Mouse (Mus musculus): ENCODE data around the gene Ropn1l. TPM values are rescaled to one million over a fixed set of nuclear protein-coding genes. Genes with fewer than 3 reads are reported as not detected.
A peak's percentile ranks its signal among the peaks of the same experiment; 100 is the strongest.

The Ropn1l gene
- 1 to 10 TPM in 1 of 2 experiments, under 1 TPM in 1; 0.94 to 1.3 TPM for polyA plus RNA-seq (2017; shearing (Covaris generic))

GRCm38 (mm10) chr15:31453098-31453916 is at the start of gene Ropn1l:
TSS of gene Ropn1l (minus strand) at chr15:31453737.
- peak; percentile 82 for ATAC-seq

GRCm38 (mm10) chr15:31502996-31503395 is 49.5 kb upstream of the Ropn1l start:
- ATAC-seq: no peak

DNA sequence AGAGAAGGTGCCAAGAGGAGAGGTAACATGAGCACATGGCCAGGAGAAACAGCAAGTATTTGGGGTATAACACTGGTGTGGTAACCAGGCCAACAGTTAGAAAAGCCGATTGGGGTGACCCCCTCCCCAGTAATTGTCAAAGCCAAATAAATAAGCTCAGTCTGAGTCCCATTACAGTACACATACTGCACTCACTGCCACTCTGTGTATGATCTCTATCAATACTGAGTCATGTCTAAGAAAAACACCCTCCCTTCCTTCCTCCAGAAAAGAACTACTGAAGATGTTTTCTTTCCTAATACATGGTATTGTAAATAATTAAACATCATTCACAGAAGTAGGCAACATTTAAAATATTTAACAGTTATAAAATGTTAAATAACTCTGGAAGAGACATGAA is 48.8 kb upstream of the Ropn1l start:
- no peak for ATAC-seq

GRCm38 (mm10) chr15:31494803-31495202 is 41.3 kb upstream of the Ropn1l start:
- ATAC-seq: no peak

DNA sequence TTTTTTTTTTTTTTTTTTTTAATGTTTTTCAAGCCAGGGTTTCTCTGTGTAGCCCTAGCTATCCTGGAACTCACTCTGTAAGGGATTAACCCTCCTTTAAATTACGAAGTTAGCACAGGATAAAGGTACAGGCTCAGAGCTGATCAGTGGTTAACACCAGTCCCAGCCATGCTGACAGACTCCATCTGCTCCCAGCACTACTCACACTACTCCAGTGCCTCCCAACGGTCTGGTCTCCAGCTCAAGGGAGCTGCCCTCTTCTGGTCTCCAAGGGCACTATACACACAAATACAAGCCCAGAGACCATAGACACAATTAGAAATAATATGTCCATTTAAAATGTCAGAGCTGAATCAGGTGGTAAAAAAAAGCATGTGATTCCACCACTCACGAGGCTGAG is 40.8 kb upstream of the Ropn1l start:
- ATAC-seq: no peak

- ATAC-seq: no peak
Observed at GRCm38 (mm10) chr15:31487407-31487806, 33.9 kb upstream of the Ropn1l start.

- ATAC-seq: no peak
Observed at GRCm38 (mm10) chr15:31476678-31477077, 23.1 kb upstream of the Ropn1l start.

DNA sequence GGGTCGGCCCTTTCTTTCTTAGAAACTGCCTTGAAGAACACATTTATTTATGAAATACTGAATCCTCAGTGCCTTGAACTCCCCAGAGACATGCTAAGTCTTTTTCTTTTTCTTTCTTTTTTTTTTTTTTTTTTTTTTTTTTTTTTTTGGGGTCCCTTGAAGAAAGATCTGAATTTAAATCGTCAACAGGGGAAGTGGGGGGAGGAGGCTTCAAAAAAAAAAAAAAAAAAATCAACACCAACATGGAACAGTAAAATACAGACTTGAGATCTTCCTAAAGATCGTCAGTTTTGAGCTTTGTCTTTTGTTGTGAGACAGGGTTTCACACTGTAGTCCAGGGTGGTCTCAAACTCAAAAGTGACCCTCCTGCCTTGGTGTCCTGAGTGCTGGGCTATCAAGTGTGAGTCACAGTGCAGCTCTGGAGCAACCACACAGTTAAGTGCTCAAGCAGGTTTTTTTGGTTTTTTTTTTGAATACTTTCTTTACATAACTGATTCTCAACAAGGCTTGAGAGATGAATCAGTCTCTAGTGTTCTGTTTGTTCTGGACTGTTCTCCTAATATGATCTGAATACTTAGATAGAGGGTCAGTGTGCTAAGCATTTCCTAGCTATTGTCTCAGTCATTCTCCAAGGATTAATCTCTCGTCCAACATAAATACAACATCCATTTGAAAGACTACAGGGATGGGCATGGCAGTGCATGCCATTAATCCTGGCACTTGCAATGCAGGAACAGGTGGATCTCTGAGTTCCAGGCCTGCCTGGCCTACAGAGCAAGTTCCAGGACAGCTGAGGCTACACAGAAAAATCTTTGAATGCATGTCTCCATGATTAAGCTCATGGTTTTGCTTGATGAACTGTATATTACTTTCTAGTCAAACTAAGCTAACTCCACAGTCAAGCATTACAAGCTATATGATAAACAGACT is 19.4 kb upstream of the Ropn1l start:
- peak; percentile 32 for ATAC-seq

DNA sequence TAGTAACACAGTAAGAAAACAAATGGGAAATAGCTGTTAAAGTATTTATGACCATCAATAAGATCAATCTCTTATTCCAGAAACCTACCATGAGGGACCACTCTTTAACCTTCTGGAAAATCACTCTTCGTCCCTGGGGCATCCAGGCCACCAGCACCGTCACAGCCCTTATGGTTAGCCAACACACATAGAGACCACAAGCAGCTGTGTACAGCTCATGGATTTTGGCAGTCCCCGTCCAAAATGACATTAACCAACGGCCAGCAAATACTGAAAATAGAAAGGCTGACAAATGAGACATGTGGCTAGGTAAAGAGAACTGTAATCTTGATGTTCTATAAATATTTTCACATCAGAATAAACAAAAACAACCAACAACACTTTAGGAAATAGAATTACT is 18.0 kb upstream of the Ropn1l start:
- ATAC-seq: no peak

DNA sequence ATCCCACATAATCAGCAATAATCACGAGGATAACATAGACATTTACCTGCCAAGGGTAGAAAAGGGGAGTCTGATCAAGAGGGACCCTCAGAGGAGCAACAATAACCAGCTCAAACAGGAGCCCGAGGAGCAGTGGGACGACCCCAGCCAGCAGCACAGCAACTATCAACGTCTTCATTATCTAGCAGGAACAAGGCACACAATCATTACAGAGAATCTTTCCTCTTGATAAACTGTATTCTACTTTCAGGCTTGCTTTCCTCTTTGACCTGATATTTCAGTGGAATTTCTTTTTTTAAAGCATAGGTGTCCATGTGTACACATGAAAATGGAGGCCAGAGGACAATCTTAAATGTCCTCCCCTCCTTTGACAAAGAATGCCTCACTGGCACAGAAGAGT is 16.0 kb upstream of the Ropn1l start:
- ATAC-seq: no peak

GRCm38 (mm10) chr15:31468806-31469205 is 15.3 kb upstream of the Ropn1l start:
- ATAC-seq: no peak

- no peak for ATAC-seq
Observed at GRCm38 (mm10) chr15:31466749-31467148, 13.2 kb upstream of the Ropn1l start.

GRCm38 (mm10) chr15:31466295-31466694 is 12.8 kb upstream of the Ropn1l start:
- no peak for ATAC-seq

DNA sequence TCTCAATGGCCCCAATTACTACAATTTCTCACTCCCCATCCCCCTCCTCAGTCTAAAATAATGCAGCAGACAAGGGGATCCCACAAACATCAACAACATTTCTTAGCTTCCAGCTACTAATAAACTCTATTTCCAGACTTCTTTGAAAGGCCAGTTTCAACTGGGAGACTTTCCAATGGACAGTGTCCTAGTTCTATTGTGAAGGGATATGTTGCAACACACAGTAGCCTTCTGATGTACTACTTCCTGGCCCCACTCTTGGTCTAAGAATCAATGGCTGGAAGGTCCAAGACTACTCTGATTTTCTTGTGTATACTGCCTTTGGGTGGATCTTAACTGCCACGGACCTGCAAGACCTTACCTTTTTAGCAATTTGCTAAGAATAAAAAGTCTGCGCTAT is 12.3 kb upstream of the Ropn1l start:
- ATAC-seq: no peak

DNA sequence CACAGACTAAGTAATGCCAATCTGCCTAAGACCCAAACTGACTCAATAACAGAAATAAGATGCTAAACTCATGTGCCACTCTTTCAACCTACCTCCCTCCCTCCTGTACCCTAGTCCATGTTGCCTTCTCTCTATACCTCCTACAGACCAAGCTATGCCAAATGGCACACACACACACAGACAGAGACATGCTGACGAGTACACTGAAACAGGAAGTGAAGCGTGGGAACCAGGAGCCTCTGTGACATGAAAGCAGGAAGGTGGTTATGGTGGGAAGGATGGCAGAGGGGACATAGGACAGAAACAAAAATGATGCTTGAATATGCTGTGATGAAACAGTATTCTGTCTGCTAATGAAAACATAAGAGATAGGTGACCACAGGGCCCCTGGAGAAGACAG is 7.0 kb upstream of the Ropn1l start:
- peak; percentile 69 for ATAC-seq

- ATAC-seq: no peak
Observed at GRCm38 (mm10) chr15:31458081-31458480, 4.5 kb upstream of the Ropn1l start.

DNA sequence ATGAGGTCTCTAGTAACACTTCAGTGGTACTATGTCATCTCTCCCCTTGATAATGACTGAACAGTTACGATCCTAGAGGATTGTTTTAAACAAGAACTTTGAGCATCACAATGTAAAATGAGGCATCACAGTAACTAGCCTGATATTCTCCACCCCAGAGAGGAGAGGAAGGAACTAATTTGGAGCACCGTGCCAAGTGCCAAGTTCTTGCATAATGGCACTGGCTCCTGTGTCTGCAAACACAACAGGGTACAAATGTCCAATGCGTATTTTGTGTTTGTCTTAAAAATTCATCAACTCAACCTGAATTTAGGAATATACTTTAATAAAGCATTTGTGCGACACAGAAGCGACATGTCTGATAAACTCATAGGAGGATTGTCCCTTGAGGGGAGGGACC is 2.8 kb upstream of the Ropn1l start:
- ATAC-seq: no peak

DNA sequence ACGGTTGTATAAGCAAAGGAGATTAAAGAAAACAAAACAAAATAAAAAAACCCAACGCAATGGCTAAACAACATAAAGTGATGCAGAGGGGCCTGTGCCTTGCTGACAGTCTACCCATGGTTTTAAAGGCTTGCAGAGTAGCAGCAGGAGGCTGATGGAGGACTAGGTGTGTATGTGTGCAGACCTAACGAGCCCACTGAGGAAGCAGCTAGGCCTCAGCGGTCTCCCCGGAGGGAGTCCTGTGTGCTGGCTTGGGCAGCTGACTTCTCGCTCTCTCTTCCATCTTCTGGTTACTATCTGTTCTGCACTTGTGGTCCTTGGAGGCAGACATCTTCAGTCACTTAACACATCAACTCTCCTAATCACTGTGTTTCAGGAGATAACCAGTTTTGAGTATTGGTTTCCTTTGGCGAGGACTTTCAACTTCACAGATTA is 1.3 kb upstream of the Ropn1l start:
- ATAC-seq: no peak

DNA sequence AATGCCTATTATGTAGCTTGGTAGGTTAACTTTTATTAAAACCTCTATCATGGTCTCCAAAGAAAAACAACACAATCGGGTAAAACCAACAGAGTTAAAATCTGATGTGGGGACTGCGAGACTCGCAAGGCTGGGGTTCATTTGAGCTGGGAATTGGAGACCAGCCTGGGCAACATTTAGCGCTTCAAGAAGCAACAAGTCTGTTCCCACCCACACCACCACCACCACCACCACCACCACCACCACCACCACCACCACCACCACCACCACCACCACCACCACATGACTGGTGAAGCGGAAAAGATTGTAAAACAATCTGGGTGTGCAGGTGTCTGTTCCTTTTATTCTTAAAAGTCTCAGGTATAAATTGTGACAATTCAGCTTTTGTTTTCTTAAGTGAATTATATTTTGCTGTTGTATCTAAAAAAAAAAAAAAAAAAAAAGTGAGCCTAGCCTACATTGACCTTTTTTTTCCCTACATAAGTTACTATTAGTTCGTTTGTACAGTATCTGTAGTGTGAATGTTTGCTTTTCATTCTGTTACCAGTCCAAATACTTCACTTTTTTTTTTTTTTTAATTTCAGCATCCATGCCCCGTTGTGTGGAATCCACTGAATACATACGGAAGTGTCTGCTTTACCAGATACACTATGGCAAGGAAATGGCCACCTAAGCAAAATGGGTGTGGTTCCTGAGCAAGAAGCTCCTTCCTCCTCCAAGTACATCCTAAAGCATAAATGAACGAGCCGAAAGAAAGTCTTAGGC is 741 bp upstream of the Ropn1l start:
- ATAC-seq: no peak

- ATAC-seq: no peak
Observed at GRCm38 (mm10) chr15:31452336-31453097, 1.0 kb downstream of the Ropn1l start.

GRCm38 (mm10) chr15:31449772-31450171 is 3.8 kb downstream of the Ropn1l start:
- ATAC-seq: no peak

GRCm38 (mm10) chr15:31447121-31447520 is 6.4 kb downstream of the Ropn1l start:
- ATAC-seq: no peak

All from activated CD4-positive, CD25-positive, alpha-beta regulatory T cell, adult 4 months (primary cell).